Mouse (Mus musculus): ENCODE data around the gene Arrdc3. TPM values are rescaled to one million over a fixed set of nuclear protein-coding genes. Genes with fewer than 3 reads are reported as not detected.

Gene Arrdc3
- polyA plus RNA-seq, 1 experiment from 2014 or later, result 22.1 TPM

DNA sequence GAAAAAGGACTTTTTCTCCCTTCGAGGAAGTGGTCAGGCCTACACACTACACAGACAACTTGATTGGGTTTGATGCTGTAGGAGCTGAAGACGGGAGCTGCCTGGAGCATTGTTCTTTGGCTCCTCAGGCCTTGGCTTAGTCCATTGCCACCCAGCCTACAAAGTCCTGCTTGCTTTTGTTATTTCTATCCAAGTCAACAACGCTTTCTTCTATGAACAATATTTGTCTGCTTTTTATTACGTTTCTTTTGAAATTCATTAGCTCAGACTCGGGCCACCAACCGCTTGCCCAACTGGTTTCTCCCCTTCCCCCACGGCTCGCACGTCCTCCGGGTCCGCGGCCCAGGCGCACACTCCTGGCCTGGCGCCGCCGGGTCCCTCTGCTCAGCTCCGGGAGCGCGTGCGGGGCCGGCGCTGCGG, 458 bp upstream of the Arrdc3 start:
- Histone ChIP-seq H3K4me2 (replicated peaks; ENCODE audit: low read depth) (peak overlapping the region; percentile 53), H3K9me3 (ENCODE audit: control insufficient read depth, low read length) (no peaks in the 10 kb centered on the region), H3K9ac (ENCODE audit: low read length) (peak overlapping the region; percentile 72), H3K27me3 (ENCODE audit: control insufficient read depth, insufficient read depth, low read length) (no peaks in the 10 kb centered on the region), H3K4me1 (replicated peaks; ENCODE audit: control insufficient read depth, insufficient read depth) (no peaks in the 10 kb centered on the region), H3K27ac (replicated peaks) (peak overlapping the region; percentile 100), H3K36me3 (ENCODE audit: control insufficient read depth, insufficient read depth, low read length) (no peaks in the 10 kb centered on the region), H3K4me3 (ENCODE audit: low read depth, low read length) (peak overlapping the region; percentile 84)
- 0% methylated on average over 20 of the region's 23 CpGs for WGBS
- ATAC-seq (ENCODE audit: low FRiP score, low TSS enrichment) (peak; percentile 32), DNase-seq (ENCODE audit: low spot score) (no peak)
- TF ChIP-seq EP300 (optimal IDR thresholded peaks at IDR 0.05), result no peak
- no peak for TF ChIP-seq CTCF (IDR thresholded peaks at IDR 0.05; ENCODE audit: low read depth)

DNA sequence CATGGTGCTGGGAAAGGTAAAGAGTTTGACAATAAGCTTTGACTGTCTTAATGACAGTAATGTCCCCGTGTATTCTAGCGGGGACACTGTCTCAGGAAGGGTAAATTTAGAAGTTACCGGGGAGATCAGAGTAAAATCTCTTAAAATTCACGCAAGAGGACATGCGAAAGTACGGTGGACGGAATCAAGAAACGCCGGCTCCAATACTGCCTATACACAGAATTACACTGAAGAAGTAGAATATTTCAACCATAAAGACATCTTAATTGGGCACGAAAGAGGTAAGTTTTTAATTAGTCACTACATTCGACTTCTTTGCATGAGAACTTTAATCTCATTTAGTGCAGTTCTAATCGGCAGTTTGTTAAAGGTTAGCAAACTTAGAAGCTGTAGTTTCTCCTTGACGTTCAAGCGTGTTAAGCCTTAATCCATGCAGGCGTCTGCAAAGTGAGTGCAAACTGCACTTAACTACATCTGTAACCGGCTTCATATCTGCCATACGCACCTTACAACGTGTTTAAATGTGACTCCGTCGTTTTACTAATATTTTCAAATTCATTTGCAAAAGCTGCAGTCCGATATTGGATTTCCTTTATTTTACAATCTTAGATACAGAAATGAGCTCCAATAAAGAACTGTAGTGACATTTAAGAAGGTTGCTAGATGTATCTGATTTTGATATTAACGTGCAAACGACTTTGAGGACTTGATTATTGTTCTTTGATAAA, 629 bp downstream of the Arrdc3 start:
- peaks cover under 1% of the 10 kb centered on the region; the same call in 1 of the 2 replicates for H3K36me3 ChIP-seq (ENCODE audit: control insufficient read depth, insufficient read depth, low read length)
- no peaks in the 10 kb centered on the region for H3K4me1 ChIP-seq (replicated peaks; ENCODE audit: control insufficient read depth, insufficient read depth)
- ATAC-seq (ENCODE audit: low FRiP score, low TSS enrichment), result no peak
- peak overlapping the region; percentile 72 for H3K9ac ChIP-seq (ENCODE audit: low read length)
- DNase-seq (ENCODE audit: low spot score), result no peak
- peak overlapping the region; percentile 100 for H3K27ac ChIP-seq (replicated peaks)
- H3K4me2 ChIP-seq (replicated peaks; ENCODE audit: low read depth), result peak overlapping the region; percentile 52
- TF ChIP-seq EP300 (optimal IDR thresholded peaks at IDR 0.05), result no peak
- no peak for TF ChIP-seq CTCF (IDR thresholded peaks at IDR 0.05; ENCODE audit: low read depth)
- H3K4me3 ChIP-seq (ENCODE audit: low read depth, low read length), result peak overlapping the region; percentile 84
- no peaks in the 10 kb centered on the region for H3K9me3 ChIP-seq (ENCODE audit: control insufficient read depth, low read length)
- WGBS, result under 1% methylated on average over 23 of the region's 23 CpGs
- no peaks in the 10 kb centered on the region for H3K27me3 ChIP-seq (ENCODE audit: control insufficient read depth, insufficient read depth, low read length)

DNA sequence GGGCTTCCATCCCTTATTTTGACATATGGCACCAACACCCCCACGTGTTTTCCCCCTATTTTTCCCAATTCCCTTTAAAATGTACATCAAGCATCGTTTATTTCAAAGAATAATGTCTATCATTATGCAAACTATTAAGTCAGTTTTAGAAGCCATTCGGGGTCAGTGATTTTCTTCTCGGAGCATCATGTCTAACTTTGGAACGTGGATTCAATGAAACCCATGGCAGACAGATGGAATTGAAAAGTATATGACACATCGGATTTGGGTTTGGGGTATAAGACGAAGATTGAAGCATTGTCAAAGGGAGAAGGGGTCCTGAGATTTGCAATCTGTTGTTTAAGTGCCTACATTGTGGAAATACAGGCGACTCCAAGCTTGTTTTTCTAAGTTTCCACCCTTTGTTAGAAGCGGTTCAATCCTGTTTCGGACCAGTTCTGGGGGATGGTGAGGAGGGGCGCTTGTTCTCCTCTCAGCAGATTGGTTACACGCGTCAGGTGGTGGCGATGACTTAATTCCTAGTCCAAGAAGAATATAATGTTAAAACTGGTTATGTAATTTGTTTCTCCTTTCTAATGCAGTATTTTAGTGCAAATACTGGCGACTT, 1.3 kb downstream of the Arrdc3 start:
- under 1% methylated on average over 15 of the region's 15 CpGs for WGBS
- ATAC-seq (ENCODE audit: low FRiP score, low TSS enrichment), result peak; percentile 28; the same call in 1 of the 2 replicates

DNA sequence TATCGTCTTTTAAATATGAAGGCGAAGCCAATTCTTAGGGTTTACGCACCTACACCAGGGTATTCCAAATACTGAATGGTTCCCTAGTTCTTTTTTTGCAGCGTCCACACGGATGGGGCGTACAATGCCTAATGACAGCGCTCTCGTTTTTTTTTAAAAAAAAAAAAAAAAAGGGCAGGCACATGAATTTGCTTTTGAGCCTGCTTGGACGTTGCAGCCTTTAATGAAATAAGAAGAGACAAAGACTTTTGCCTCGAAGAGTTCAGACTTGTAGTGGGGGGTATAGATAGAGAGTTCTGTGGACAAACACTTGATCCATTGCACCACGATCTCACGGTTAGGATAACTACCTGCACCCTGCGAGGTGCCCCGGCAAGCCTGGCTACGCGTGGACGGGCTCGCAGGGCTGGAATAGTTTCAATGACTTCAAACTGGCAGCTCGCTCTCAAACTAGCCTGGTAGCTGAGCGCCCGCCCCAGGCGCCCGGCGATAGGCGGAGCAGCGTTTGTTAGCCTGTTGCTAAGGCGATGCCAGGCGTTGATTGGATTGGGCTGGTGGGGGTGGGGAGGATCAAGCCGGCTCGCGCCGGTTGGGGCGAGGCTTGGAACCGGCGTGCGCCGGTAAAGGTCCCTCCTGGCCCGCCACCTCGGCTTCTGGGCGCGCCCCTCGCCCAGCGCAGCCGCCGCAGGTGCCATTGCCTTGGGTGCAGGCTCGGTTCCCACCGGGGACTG, 2.1 kb downstream of the Arrdc3 start:
- peak; percentile 98 for DNase-seq (ENCODE audit: low spot score)
- Histone ChIP-seq H3K27me3 (ENCODE audit: control insufficient read depth, insufficient read depth, low read length) (no peaks in the 10 kb centered on the region), H3K9me3 (ENCODE audit: control insufficient read depth, low read length) (no peaks in the 10 kb centered on the region), H3K9ac (ENCODE audit: low read length) (peak overlapping the region; percentile 98), H3K36me3 (ENCODE audit: control insufficient read depth, insufficient read depth, low read length) (peaks cover 6% of the 10 kb centered on the region; the same call in 1 of the 2 replicates), H3K4me3 (ENCODE audit: low read depth, low read length) (peak overlapping the region; percentile 84), H3K27ac (replicated peaks) (peak overlapping the region; percentile 100), H3K4me2 (replicated peaks; ENCODE audit: low read depth) (peak overlapping the region; percentile 52), H3K4me1 (replicated peaks; ENCODE audit: control insufficient read depth, insufficient read depth) (no peaks in the 10 kb centered on the region)
- ATAC-seq (ENCODE audit: low FRiP score, low TSS enrichment), result peak; percentile 92
- peak; percentile 6; the same call in 1 of the 2 replicates for TF ChIP-seq CTCF (IDR thresholded peaks at IDR 0.05; ENCODE audit: low read depth)
- TF ChIP-seq EP300 (optimal IDR thresholded peaks at IDR 0.05), result peak; percentile 93
- under 1% methylated on average over 36 of the region's 47 CpGs for WGBS

More for the DNA sequence above, 1.3 kb downstream of the Arrdc3 start:
- peak overlapping the region; percentile 84 for H3K4me3 ChIP-seq (ENCODE audit: low read depth, low read length)
- H3K9me3 ChIP-seq (ENCODE audit: control insufficient read depth, low read length), result no peaks in the 10 kb centered on the region
- H3K4me2 ChIP-seq (replicated peaks; ENCODE audit: low read depth), result peak overlapping the region; percentile 52
- peak overlapping the region; percentile 100 for H3K27ac ChIP-seq (replicated peaks)
- peak overlapping the region; percentile 72 for H3K9ac ChIP-seq (ENCODE audit: low read length)
- H3K36me3 ChIP-seq (ENCODE audit: control insufficient read depth, insufficient read depth, low read length), result peaks cover 3% of the 10 kb centered on the region; the same call in 1 of the 2 replicates
- TF ChIP-seq CTCF (IDR thresholded peaks at IDR 0.05; ENCODE audit: low read depth) (no peak), EP300 (optimal IDR thresholded peaks at IDR 0.05) (no peak)
- peak; percentile 84 for DNase-seq (ENCODE audit: low spot score)
- no peaks in the 10 kb centered on the region for H3K27me3 ChIP-seq (ENCODE audit: control insufficient read depth, insufficient read depth, low read length)
- H3K4me1 ChIP-seq (replicated peaks; ENCODE audit: control insufficient read depth, insufficient read depth), result no peaks in the 10 kb centered on the region

DNA sequence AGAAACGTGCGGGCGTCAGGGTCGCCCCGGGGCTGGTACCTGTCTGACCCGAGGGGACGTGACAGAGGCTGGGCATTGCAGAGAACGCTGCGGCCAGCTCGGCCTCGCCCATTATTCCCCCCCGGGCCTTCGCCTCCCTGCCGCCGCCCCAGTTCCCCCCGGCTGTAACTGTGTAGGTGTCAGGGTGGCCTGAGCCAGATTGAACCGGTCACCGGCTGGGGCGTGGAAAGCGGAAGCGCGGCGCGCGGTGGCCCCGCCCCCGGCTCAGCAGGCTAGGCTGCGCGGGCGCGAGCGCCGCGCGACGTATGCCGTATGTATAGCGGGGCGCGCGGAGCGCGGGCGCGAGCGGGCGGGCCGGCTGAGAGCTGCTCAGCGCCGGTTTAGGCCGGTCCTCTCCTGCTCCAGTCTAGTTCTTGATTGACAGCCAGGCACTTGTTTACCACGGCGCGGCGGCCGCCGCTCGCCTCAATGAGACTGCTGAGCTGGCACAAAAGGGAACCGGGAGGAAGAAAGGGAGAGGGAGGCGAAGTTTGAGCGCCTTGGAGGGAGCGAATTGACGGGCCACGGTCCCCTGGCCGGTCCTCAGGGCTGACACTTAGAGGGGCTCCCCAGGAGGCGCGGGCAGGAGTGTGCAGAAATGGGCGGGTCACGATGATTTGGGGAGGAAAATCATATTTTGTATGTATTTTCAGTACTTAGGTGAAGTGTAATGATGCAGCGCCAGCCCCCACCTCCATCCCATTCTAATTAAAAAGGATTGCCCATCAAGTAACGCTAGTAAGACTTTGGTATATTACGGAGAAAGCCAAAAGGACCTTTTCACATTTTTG, 2.9 kb downstream of the Arrdc3 start:
- Histone ChIP-seq H3K9me3 (ENCODE audit: control insufficient read depth, low read length) (no peaks in the 10 kb centered on the region), H3K36me3 (ENCODE audit: control insufficient read depth, insufficient read depth, low read length) (peaks cover 13% of the 10 kb centered on the region), H3K9ac (ENCODE audit: low read length) (peak overlapping the region; percentile 98), H3K4me3 (ENCODE audit: low read depth, low read length) (peak overlapping the region; percentile 84), H3K4me2 (replicated peaks; ENCODE audit: low read depth) (peak overlapping the region; percentile 65), H3K4me1 (replicated peaks; ENCODE audit: control insufficient read depth, insufficient read depth) (no peaks in the 10 kb centered on the region), H3K27ac (replicated peaks) (peak overlapping the region; percentile 100), H3K27me3 (ENCODE audit: control insufficient read depth, insufficient read depth, low read length) (no peaks in the 10 kb centered on the region)
- WGBS, result under 1% methylated on average over 67 of the region's 72 CpGs
- DNase-seq (ENCODE audit: low spot score) (peak; percentile 98), ATAC-seq (ENCODE audit: low FRiP score, low TSS enrichment) (peak; percentile 93)
- TF ChIP-seq CTCF (IDR thresholded peaks at IDR 0.05; ENCODE audit: low read depth) (0 out of 2 replicates have a peak, but pooled peaks have one; percentile 15), EP300 (optimal IDR thresholded peaks at IDR 0.05) (peak; percentile 54)

All from stomach, postnatal 0 days (tissue).